Mouse (Mus musculus): ENCODE data around the gene Sult4a1. TPM values are rescaled to one million over a fixed set of nuclear protein-coding genes. Genes with fewer than 3 reads are reported as not detected.

Gene Sult4a1
- total and polyA plus RNA-seq, 2 experiments from 2014 or later = 155 to 248 TPM

GRCm38 (mm10) chr15:84070116-84070676, 35.4 kb downstream of the Sult4a1 start:
- Histone ChIP-seq H3K9me3 (ENCODE audit: low read length) (no peaks in the 10 kb centered on the region), H3K4me1 (ENCODE audit: insufficient read depth, low read length) (peaks cover 5% of the 10 kb centered on the region; the same call in 1 of the 2 replicates), H3K27ac (peak overlapping the region; percentile 20; the same call in 1 of the 2 replicates), H3K36me3 (ENCODE audit: insufficient read depth, low read length) (no peaks in the 10 kb centered on the region), H3K27me3 (ENCODE audit: insufficient read depth, low read length) (no peaks in the 10 kb centered on the region), H3K4me2 (ENCODE audit: low read depth, low read length) (peak overlapping the region; percentile 21; the same call in 1 of the 2 replicates), H3K9ac (replicated peaks; ENCODE audit: low read length) (no peak overlapping the region), H3K4me3 (ENCODE audit: low read length) (no peak overlapping the region)
- ATAC-seq (no peak), DNase-seq (ENCODE audit: low spot score) (no peak)
- 15% methylated on average over 13 of the region's 13 CpGs for WGBS
- no peak for TF ChIP-seq CTCF (IDR thresholded peaks at IDR 0.05; ENCODE audit: low read depth)

- Histone ChIP-seq H3K36me3 (ENCODE audit: insufficient read depth, low read length) (no peaks in the 10 kb centered on the region), H3K9ac (replicated peaks; ENCODE audit: low read length) (no peak overlapping the region), H3K4me2 (ENCODE audit: low read depth, low read length) (peak overlapping the region; percentile 21; the same call in 1 of the 2 replicates), H3K27ac (0 out of 2 replicates have a peak overlapping the region, but pooled peaks have one; percentile 20), H3K4me3 (ENCODE audit: low read length) (no peak overlapping the region), H3K27me3 (ENCODE audit: insufficient read depth, low read length) (no peaks in the 10 kb centered on the region), H3K4me1 (ENCODE audit: insufficient read depth, low read length) (peaks cover 8% of the 10 kb centered on the region), H3K9me3 (ENCODE audit: low read length) (no peaks in the 10 kb centered on the region)
- 14% methylated on average over 16 of the region's 16 CpGs for WGBS
- DNase-seq (ENCODE audit: low spot score) = peak; percentile 48
- no peak for TF ChIP-seq CTCF (IDR thresholded peaks at IDR 0.05; ENCODE audit: low read depth)
- no peak for ATAC-seq
Measured at GRCm38 (mm10) chr15:84069455-84070050, 36.0 kb downstream of the Sult4a1 start.

GRCm38 (mm10) chr15:84065701-84066100, 39.9 kb downstream of the Sult4a1 start:
- Histone ChIP-seq H3K4me1 (ENCODE audit: insufficient read depth, low read length) (peaks cover 8% of the 10 kb centered on the region), H3K27me3 (ENCODE audit: insufficient read depth, low read length) (no peaks in the 10 kb centered on the region), H3K27ac (no peak overlapping the region), H3K9me3 (ENCODE audit: low read length) (no peaks in the 10 kb centered on the region), H3K36me3 (ENCODE audit: insufficient read depth, low read length) (no peaks in the 10 kb centered on the region), H3K4me3 (ENCODE audit: low read length) (no peak overlapping the region), H3K9ac (replicated peaks; ENCODE audit: low read length) (no peak overlapping the region), H3K4me2 (ENCODE audit: low read depth, low read length) (no peak overlapping the region)
- ATAC-seq (no peak), DNase-seq (ENCODE audit: low spot score) (no peak)
- TF ChIP-seq CTCF (IDR thresholded peaks at IDR 0.05; ENCODE audit: low read depth) = peak; percentile 50
- WGBS = 71% methylated on average over 4 of the region's 4 CpGs

- H3K9me3 ChIP-seq (ENCODE audit: low read length) = no peaks in the 10 kb centered on the region
- no peak for TF ChIP-seq CTCF (IDR thresholded peaks at IDR 0.05; ENCODE audit: low read depth)
- H3K36me3 ChIP-seq (ENCODE audit: insufficient read depth, low read length) = no peaks in the 10 kb centered on the region
- no peak within 1 kb of the TSS; the same call in 1 of the 2 replicates for H3K9ac ChIP-seq (replicated peaks; ENCODE audit: low read length)
- DNase-seq (ENCODE audit: low spot score) = peak; percentile 82
- WGBS = 3% methylated on average over 27 of the region's 29 CpGs
- ATAC-seq = peak; percentile 85
- no peak within 1 kb of the TSS for H3K27ac ChIP-seq
- peak within 1 kb of the TSS; percentile 71 for H3K4me2 ChIP-seq (ENCODE audit: low read depth, low read length)
- H3K4me1 ChIP-seq (ENCODE audit: insufficient read depth, low read length) = peaks cover 8% of the 10 kb centered on the region
- H3K4me3 ChIP-seq (ENCODE audit: low read length) = peak within 1 kb of the TSS; percentile 43
- H3K27me3 ChIP-seq (ENCODE audit: insufficient read depth, low read length) = no peaks in the 10 kb centered on the region
Measured at GRCm38 (mm10) chr15:84065140-84065539, 40.4 kb downstream of the Sult4a1 start, which contains the start of gene Efcab6. TSS of gene Efcab6 (minus strand) at chr15:84065379.

- ATAC-seq (no peak), DNase-seq (ENCODE audit: low spot score) (no peak)
- WGBS = 63% methylated on average over 6 of the region's 6 CpGs
Measured at GRCm38 (mm10) chr15:84058841-84059240, 46.7 kb downstream of the Sult4a1 start.

GRCm38 (mm10) chr15:84056083-84056482, 49.5 kb downstream of the Sult4a1 start:
- DNase-seq (ENCODE audit: low spot score) (no peak), ATAC-seq (no peak)
- Histone ChIP-seq H3K9me3 (ENCODE audit: low read length) (no peaks in the 10 kb centered on the region), H3K27ac (no peak overlapping the region), H3K36me3 (ENCODE audit: insufficient read depth, low read length) (no peaks in the 10 kb centered on the region), H3K4me1 (ENCODE audit: insufficient read depth, low read length) (peaks cover 3% of the 10 kb centered on the region; the same call in 1 of the 2 replicates), H3K27me3 (ENCODE audit: insufficient read depth, low read length) (no peaks in the 10 kb centered on the region), H3K4me3 (ENCODE audit: low read length) (no peak overlapping the region), H3K9ac (replicated peaks; ENCODE audit: low read length) (no peak overlapping the region), H3K4me2 (ENCODE audit: low read depth, low read length) (no peak overlapping the region)
- 72% methylated on average over 5 of the region's 5 CpGs for WGBS
- peak; percentile 32 for TF ChIP-seq CTCF (IDR thresholded peaks at IDR 0.05; ENCODE audit: low read depth)

More at GRCm38 (mm10) chr15:84058841-84059240, 46.7 kb downstream of the Sult4a1 start:
- Histone ChIP-seq H3K4me2 (ENCODE audit: low read depth, low read length) (no peak overlapping the region), H3K9ac (replicated peaks; ENCODE audit: low read length) (no peak overlapping the region), H3K4me3 (ENCODE audit: low read length) (no peak overlapping the region), H3K27me3 (ENCODE audit: insufficient read depth, low read length) (no peaks in the 10 kb centered on the region), H3K4me1 (ENCODE audit: insufficient read depth, low read length) (no peaks in the 10 kb centered on the region), H3K27ac (no peak overlapping the region), H3K36me3 (ENCODE audit: insufficient read depth, low read length) (no peaks in the 10 kb centered on the region), H3K9me3 (ENCODE audit: low read length) (no peaks in the 10 kb centered on the region)
- TF ChIP-seq CTCF (IDR thresholded peaks at IDR 0.05; ENCODE audit: low read depth) = no peak

GRCm38 (mm10) chr15:84053859-84054258, 51.7 kb downstream of the Sult4a1 start:
- TF ChIP-seq CTCF (IDR thresholded peaks at IDR 0.05; ENCODE audit: low read depth) = peak; percentile 97
- no peaks in the 10 kb centered on the region for H3K27me3 ChIP-seq (ENCODE audit: insufficient read depth, low read length)
- peaks cover 3% of the 10 kb centered on the region; the same call in 1 of the 2 replicates for H3K4me1 ChIP-seq (ENCODE audit: insufficient read depth, low read length)
- no peaks in the 10 kb centered on the region for H3K36me3 ChIP-seq (ENCODE audit: insufficient read depth, low read length)
- H3K4me2 ChIP-seq (ENCODE audit: low read depth, low read length) = no peak overlapping the region
- no peak overlapping the region for H3K9ac ChIP-seq (replicated peaks; ENCODE audit: low read length)
- no peak overlapping the region for H3K27ac ChIP-seq
- H3K9me3 ChIP-seq (ENCODE audit: low read length) = no peaks in the 10 kb centered on the region
- ATAC-seq (peak; percentile 91), DNase-seq (ENCODE audit: low spot score) (peak; percentile 94)
- 21% methylated on average over 9 of the region's 9 CpGs for WGBS
- no peak overlapping the region for H3K4me3 ChIP-seq (ENCODE audit: low read length)

Data from hindbrain, postnatal 0 days (tissue).